Mouse (Mus musculus): ENCODE data around the gene Hist1h2ad.
"Not testable (repeated sequence)": the region's sequence is repeated elsewhere in the genome, so short reads cannot be mapped to it uniquely, and the experiment has no call there.

Hist1h2ad gene

DNA sequence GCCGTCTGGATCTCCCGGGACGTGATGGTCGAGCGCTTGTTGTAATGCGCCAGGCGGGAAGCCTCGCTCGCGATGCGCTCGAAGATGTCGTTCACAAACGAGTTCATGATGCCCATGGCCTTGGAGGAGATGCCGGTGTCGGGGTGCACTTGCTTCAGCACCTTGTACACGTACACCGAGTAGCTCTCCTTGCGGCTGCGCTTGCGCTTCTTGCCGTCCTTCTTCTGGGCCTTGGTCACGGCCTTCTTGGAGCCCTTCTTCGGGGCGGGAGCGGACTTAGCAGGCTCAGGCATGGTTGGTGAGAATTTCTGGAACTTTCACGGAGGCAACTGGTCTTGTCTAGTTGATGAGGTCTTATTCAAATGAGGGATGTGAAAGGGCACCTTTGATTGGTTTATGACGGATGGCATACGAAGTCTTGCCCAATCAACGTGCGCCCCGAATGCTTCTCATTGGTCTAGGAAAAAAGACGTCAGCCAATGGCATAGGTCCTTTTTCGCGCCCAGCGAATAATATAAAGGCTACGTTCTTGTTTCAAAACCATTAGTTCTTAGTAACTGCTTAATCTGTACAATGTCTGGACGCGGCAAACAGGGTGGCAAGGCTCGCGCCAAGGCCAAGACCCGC is at the start of gene Hist1h2ad, which contains the start of gene Hist1h2bf:
TSS of gene Hist1h2ad (plus strand) at position 484 of the 627 bp plus-strand sequence.
TSS of gene Hist1h2bf (minus strand) at position 299 of the 627 bp plus-strand sequence.
- DNase-seq = peak; percentile 95

DNA sequence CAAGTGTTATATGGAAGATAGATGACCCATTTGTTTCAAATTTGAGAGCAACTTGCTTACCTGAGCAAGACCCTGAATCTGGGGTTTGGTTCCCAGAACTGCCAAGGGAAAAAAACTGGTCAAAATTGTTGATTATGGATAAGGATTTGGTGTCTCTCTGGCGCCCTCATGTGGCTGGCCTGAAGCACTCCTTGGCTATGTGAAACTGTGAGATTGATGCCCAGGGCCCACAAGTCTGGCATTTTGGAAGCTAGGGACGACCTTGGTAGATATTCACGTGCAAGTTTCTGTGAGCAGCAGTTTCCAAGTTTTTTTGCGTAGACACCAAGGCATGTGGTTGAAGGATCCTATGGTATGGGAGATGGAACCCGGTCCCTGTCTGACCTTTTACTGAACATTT is 49.5 kb upstream of the Hist1h2ad start:
- DNase-seq = peak; percentile 60

DNA sequence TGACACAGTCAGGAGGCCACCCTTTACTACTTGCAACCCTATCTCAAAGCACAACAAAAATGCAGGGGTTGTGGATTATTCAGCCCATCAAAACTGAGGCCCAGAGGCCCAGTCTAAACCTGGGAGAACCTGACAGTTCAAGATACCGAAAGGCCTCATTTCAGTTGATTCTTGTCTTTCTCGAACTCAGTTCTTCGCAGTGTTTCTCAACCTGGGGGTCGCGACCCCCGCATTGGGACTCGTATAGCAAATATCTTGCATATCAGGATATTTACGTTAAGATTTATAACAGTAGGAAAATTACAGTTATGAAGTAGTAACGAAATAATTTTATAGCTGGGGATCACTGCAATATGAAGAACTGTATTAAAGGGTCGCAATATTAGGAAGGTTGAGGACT is 48.3 kb upstream of the Hist1h2ad start:
- DNase-seq = no peak

DNA sequence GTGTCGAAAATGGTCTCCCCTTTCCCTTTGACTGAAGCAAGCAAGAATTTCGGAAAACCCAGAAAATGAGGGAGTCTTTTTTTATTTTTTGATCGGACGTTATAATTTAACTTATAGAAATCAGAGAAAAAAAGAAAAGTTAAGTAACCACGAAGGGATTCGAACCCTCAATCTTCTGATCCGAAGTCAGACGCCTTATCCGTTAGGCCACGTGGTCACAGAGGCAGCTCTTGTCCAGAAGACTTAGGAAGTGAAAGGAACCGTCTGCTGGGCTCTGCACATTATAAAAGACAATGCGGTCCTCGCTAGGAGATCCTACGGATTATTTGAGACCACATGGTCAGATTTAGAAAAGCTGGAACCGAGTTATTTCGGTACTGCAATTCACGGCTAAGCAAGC is 47.9 kb upstream of the Hist1h2ad start:
- peak; percentile 88 for DNase-seq

DNA sequence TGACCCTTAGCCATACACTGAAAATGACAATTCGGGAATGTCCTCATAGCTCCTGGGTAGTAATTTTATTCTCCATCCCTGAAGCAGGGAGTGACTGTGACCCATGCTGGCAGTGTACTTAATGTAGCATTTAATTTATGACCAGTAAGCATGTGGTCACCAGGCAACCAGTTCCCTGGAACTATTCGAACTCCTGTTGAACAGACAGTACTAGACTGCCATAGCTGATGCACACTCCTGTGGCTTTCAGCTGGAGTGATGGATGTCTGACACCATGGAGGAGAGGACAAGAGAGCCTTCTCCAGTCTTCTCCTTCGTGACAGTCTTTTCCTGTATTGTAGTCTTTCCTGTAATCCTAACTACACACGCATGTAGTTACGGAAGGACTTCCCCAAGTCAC is 45.2 kb upstream of the Hist1h2ad start:
- DNase-seq = no peak

DNA sequence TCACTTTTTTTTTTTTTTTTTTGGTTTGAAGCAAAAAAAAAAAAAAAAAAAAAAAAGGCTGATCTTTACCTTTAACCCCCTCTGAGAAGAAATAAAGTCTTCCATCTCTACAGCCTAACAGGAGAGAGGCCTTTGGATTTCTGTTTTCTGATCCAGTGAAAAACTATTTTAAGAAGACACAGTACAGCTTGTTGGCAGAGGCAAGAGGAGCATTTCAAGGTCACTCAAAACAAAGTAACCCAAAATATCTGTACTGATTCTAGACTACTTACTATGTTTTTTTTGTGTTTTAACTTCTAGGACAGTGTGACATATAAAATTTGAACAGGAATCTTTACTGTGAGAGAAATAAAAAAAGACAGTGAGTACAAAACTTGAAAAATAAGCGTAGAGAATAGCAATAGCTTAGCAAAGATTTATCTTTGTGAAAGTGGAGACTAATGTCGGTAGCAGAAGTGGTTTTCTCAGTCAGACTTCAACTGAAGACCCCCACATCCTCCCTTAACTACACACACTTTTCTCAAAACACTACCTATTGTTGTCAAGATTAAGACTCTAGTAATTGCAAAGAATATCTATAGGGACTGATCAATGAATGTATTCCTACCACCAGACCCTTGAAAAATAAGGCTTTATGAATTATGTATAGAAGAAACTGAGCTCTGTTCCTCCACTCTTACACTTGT is 44.6 kb upstream of the Hist1h2ad start:
- DNase-seq = no peak

DNA sequence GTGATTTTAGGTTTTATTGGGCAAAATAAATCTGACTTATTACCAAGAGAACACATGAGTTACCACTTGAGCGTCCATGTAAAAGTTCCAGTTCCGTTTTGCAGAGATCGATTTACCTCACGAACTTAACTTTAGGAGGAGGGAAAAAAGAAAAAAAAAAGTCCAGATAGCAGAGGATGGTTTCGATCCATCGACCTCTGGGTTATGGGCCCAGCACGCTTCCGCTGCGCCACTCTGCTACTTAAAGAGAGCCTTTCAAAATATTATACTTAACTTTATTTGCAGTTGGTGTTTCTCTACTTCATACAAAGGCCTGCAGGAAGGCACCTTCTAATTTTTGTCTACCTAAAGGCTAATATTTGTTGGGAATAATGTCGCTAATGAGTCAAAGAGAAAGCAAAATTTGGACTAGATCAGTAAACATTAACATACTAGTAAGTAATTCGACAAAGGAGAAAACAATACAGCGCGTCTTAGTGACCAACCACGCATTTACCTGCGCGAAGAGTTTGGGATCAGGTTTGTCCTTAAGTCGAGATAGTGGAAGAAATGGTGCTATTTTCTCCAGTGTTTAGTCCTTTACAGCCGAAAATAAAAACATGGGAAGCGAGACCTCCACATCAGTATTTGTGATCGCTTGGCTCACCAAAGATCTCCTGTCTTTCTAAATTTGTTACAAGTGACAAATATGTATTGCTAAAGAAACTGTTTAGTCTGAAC is 43.8 kb upstream of the Hist1h2ad start:
- peak; percentile 53 for DNase-seq

DNA sequence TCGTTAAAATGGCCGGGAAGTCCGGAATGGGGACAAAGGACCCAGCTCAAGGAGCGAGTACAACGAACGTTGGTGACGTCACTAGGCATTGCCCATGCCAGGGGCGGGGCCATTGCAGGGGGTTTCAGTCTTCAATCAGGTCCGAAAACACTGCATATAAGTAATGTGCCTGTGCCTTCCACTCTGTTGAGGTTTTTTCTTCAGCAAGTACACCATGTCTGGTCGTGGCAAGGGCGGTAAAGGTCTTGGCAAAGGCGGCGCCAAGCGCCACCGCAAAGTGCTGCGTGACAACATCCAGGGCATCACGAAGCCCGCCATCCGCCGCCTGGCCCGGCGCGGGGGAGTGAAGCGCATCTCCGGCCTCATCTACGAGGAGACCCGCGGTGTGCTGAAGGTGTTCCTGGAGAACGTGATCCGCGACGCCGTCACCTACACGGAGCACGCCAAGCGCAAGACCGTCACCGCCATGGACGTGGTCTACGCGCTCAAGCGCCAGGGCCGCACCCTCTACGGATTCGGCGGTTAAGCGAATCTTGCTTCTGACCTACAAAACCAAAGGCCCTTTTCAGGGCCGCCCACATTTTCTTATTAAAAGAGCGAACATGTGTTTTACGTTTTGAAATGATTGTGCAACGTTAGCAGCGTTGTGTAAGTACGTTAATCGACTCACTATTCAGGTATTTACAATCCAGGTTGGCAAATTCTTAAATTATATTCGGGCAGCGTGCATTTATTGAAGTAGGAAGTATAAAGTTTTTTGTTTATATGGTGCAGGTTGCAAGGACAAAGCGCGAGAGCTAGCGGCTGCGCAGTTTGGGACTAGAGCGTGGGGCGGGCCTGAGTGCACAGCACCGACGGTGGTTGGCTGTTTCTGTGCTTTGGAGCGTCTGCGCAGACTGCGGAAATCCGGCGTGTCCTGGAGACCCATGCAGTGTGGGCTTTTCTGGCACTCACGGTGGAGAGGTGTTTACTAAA is 43.0 kb upstream of the Hist1h2ad start, which contains the start of gene Hist1h4h:
TSS of gene Hist1h4h (plus strand) at position 150 of the 975 bp plus-strand sequence.
- DNase-seq = peak; percentile 97

DNA sequence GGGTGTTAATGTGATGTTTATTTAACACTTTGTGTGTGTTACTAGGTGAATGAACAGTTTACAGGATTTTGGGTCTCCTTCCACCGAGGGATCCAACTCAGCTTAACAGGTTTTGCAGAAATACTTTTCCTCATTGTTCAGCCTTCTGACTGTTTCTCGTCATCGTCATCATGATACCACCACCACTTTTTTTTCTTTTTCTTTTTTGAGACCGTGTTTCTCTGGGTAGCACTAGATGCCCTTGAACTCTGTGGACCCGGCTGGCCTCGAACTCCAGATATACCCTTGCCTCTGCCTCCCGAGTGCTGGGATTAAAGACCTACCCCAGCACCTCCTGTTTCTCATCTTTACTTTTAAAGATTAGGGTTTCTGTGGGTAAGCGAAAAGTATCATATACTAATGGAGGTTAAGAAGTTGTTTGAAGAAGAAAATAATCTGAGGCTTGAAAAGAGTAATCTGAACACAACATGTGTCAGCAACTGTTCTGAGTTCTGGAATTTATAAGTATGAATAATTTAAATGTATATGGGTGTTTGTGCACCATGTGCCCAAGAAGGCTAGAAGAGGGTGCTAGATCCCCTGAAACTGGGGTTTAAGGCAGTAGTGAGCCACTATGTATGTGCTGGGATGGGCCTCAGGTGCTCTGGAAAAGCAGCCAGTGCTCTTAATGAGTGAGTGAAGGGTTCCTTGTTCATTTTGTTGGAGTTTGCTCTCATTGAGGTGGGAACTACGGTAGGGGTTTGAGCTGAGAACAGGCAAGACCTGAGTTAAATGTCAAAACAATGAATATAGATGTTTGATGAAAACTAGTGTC is 41.7 kb upstream of the Hist1h2ad start:
- no peak for DNase-seq

DNA sequence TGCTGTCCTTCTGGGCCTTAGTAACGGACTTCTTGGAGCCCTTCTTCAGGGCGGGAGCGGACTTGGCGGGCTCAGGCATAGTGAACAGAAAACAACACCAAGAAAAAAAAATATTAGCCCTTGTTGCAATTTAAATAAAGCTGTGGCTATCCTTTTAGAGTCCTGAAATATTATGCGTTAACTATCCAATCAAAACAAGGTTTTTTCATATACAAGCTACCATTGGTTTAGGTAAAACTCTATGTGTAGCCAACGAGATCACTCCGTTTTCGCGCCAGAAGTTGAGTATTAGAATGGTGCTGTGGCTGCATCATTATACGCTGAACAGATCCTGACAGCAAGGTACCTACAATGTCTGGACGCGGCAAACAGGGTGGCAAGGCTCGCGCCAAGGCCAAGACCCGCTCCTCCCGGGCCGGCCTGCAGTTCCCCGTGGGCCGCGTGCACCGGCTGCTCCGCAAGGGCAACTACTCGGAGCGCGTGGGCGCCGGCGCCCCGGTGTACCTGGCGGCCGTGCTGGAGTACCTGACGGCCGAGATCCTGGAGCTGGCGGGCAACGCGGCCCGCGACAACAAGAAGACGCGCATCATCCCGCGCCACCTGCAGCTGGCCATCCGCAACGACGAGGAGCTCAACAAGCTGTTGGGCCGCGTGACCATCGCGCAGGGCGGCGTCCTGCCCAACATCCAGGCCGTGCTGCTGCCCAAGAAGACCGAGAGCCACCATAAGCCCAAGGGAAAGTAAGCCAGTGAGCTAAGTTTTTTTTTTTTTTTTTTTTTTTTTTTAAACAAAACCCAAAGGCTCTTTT is 40.4 kb upstream of the Hist1h2ad start, which contains the start of gene Hist1h2af:
TSS of gene Hist1h2af (plus strand) at position 347 of the 808 bp plus-strand sequence.
- DNase-seq = peak; percentile 80

DNA sequence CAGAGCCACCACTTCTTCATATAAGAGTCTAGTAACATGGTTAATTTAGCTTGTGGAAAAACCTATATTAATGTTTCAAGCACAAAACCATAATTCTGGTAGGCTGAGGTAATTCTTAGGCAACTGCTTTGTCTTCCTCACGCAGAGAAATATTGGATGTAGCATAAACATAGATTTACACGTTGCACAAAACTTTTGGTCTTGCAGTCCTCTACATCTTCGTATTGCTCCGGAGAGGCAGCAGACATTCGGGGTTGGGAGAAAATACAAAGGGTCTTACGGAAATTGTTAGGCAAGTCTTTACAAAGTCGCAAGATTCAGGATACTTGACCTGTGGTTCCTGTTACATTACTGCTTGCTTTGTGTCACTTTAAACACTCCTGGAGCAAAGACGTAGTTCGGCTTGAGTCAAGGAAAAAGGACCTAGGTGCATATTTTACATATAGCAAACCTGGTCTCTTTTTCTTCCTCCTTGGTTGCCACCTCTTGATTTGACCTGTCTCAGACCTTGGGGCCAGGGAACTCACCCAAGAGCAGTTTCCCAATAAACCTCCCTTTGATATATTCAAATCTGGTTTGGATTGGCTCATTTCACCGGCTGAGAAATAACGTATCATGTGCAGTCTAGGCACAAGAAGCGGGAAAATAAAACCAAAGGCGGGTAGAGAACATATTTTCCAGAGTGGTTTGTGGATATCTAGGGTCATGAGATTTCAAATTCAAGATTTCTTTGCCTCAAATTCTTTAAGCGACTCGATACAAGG is 39.6 kb upstream of the Hist1h2ad start:
- peak; percentile 37 for DNase-seq

DNA sequence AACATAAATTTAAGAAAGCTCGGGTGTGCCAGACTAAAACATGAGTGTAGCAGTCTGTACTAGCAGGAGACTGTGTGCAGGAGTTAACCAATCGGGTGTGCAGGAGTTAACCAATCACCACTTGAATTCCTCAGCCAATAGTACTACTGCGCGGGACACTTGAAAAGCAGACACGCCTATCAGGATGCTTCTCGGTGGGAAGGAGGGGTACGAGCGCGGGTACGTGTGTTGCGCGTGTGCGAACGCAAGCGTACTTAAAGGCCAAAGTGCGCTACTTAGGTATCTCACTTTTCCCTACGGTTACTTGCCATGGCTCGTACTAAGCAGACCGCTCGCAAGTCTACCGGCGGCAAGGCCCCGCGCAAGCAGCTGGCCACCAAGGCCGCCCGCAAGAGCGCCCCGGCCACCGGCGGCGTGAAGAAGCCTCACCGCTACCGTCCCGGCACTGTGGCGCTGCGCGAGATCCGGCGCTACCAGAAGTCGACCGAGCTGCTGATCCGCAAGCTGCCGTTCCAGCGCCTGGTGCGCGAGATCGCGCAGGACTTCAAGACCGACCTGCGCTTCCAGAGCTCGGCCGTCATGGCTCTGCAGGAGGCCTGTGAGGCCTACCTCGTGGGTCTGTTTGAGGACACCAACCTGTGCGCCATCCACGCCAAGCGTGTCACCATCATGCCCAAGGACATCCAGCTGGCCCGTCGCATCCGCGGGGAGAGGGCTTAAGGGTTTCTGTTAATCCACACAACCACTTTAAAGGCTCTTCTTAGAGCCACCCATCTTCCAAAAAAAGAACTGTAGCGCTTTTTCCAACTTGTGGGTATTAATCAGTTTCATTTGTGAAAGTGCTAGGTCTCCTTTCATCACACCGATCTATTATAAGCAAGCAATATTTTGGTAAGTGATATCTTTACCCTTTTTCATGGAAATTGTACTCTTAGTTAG is 38.8 kb upstream of the Hist1h2ad start, which contains the start of gene Hist1h3g:
TSS of gene Hist1h3g (plus strand) at position 286 of the 939 bp plus-strand sequence.
- DNase-seq = peak; percentile 93

DNA sequence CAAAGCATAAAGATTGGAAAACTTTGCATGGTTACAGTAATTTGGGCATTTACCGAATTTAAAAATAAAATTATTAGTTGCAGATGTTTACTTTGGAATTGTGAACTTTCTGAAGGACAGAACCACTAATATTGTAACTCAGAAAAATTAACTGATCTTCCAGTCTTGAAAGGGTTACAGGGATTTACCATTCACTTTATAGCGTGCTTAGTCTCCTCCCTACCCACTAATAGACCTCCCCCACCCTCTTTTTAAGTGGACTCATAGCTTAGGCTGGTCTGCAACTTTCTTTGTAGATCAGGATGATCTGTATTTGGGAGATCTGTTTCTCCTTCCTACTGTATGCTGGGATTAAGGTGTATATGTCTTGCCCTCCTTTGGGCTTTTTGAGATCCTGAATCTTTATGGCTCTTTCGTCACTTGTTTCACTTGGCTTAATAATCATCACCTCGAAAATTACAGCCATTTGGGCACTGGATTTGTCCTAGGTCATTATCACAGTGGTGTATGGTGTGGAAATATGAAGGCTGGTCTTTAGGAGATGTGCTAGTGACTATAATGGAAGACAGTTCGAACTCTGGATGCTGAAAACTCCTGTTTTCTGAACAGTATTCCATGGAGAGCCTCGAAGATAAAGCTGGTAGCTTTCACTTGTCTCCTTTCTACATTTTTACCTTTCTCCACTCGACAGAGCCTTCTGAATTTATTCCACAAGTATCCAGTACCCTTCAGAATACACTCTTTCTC is 37.9 kb upstream of the Hist1h2ad start:
- DNase-seq = no peak

DNA sequence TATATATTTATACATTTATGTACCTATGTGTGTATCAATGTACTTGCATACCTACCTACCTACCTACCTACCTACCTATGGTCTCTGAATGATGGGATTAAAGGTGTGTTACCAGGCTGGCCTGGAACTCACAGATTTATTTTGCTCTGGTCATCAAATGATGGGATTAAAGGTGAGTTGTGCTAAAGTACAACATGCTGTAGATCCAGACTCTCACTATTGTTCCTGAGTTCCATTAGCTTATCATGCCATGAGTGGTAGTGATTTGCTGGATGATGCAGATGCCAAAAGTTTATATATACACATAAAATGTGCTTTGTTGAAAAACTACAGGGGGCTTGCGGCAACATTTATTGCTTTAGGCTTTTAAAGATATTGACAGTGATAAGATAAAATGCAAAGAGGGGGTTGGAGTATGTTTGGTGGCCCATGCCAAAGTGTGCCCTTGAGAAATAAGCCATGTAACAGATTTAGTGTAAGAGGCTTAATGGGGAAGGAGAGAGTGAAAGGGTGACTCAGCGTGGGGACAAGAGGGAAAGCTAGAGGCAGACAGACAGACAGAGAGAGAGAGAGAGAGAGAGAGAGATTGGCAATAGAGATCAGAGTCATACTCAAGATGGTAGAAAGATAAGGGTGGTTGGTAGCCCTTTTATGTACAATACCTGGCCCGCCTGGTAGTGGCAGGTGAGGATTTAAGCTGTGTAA is 37.0 kb upstream of the Hist1h2ad start:
- no peak for DNase-seq

DNA sequence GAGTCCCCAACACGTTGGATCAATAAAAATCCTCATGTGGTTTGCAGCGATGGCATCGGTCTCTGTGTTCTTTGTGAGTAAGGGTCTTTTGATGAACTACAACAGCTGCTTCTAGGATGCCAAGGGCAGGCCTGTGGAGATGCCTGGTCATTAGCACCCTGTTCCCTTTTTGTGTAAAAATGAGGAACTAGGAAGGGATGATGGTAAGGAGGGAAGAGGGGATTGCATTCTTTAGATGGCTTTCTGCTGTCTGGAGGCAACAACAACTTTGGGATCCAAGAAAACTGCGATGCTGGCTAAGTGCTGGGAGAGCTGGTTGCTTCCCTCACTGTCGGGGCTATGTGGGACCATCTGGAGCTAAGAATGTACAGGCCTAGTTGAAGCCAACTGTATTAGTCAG is 35.9 kb upstream of the Hist1h2ad start:
- DNase-seq = no peak

DNA sequence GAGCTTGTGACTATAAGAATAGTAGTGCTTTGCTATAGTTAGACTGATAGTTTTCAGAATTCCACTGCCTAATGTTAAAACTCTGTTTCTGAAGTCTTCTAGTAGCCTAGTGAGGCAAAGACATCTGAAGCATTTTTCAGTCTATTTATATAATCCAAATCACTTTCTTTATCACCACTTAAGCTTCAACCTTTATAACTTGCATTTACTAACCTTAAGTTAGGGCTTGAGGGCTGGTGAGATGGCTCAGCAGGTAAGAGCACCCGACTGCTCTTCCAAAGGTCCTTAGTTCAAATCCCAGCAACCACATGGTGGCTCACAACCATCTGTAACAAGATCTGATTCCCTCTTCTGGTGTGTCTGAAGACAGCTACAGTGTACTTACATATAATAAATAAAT is 34.4 kb upstream of the Hist1h2ad start:
- DNase-seq = not testable (repeated sequence)

DNA sequence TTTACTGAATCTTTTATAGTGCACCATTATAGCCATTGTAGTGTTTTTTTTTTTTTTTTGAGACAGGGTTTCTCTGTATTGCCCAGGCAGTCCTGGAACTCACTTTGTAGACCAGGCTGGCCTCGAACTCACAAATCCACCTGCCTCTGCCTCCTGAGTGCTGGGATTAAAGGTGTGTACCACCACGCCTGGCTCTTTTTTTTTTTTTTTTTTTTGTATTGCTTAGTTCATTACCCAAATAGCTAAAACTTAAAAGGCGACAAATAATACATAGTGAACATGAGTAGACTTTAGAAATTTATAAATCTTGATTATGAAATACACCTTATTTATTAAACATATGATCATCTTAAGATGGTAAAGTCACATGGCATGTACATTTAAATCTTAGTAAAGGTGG is 32.7 kb upstream of the Hist1h2ad start:
- DNase-seq = no peak

Data from right cerebral cortex, adult 18-20 months (tissue).